Mouse (Mus musculus) cerebellum, adult 18-20 months (tissue): ENCODE data around the gene Mpped2.

Experiments used
- DNase-seq, 2 experiments: peaks; one replicate each; pipeline ENCODE4 v3.0.0; 2021

Gene Mpped2

GRCm38 (mm10) chr2:106821292-106821691 lies 128.2 kb downstream of the Mpped2 start:
- no peak for DNase-seq

- no peak for DNase-seq
These were observed 128.8 kb downstream of the Mpped2 start for GRCm38 (mm10) chr2:106821883-106822282.

- DNase-seq: no peak
These were observed 129.5 kb downstream of the Mpped2 start for GRCm38 (mm10) chr2:106822540-106822939.

- no peak for DNase-seq
These were observed 132.4 kb downstream of the Mpped2 start for GRCm38 (mm10) chr2:106825461-106825860.

GRCm38 (mm10) chr2:106826023-106826422 lies 133.0 kb downstream of the Mpped2 start:
- no peak for DNase-seq

GRCm38 (mm10) chr2:106826806-106827205 lies 133.7 kb downstream of the Mpped2 start:
- no peak for DNase-seq

GRCm38 (mm10) chr2:106828573-106829310 lies 135.7 kb downstream of the Mpped2 start:
- DNase-seq: peak in 1 of 2 experiments; percentile 32

GRCm38 (mm10) chr2:106829420-106829819 lies 136.4 kb downstream of the Mpped2 start:
- no peak for DNase-seq

- DNase-seq: no peak
These were observed 139.5 kb downstream of the Mpped2 start for GRCm38 (mm10) chr2:106832577-106832976.

- no peak for DNase-seq
These were observed 140.1 kb downstream of the Mpped2 start for GRCm38 (mm10) chr2:106833212-106833611.

- DNase-seq: no peak
These were observed 142.3 kb downstream of the Mpped2 start for GRCm38 (mm10) chr2:106835321-106835720.

- no peak for DNase-seq
These were observed 144.2 kb downstream of the Mpped2 start for GRCm38 (mm10) chr2:106837241-106837640.

GRCm38 (mm10) chr2:106844147-106844546 lies 151.1 kb downstream of the Mpped2 start:
- no peak for DNase-seq

- DNase-seq: no peak
These were observed 152.0 kb downstream of the Mpped2 start for GRCm38 (mm10) chr2:106844766-106845678.

GRCm38 (mm10) chr2:106846511-106846910 lies 153.4 kb downstream of the Mpped2 start:
- DNase-seq: no peak

- no peak for DNase-seq
These were observed 156.3 kb downstream of the Mpped2 start for GRCm38 (mm10) chr2:106849389-106849788.

GRCm38 (mm10) chr2:106851515-106851914 lies 158.4 kb downstream of the Mpped2 start:
- peak; percentile 29 to 39 for DNase-seq

- DNase-seq: no peak
These were observed 161.1 kb downstream of the Mpped2 start for GRCm38 (mm10) chr2:106854213-106854612.

- no peak for DNase-seq
These were observed 161.7 kb downstream of the Mpped2 start for GRCm38 (mm10) chr2:106854758-106855157.

- no peak for DNase-seq
These were observed 162.1 kb downstream of the Mpped2 start for GRCm38 (mm10) chr2:106855184-106855583.

GRCm38 (mm10) chr2:106855623-106856350 lies 162.7 kb downstream of the Mpped2 start:
- DNase-seq: no peak

- no peak for DNase-seq
These were observed 163.4 kb downstream of the Mpped2 start for GRCm38 (mm10) chr2:106856361-106856961.

GRCm38 (mm10) chr2:106857258-106857657 lies 164.2 kb downstream of the Mpped2 start:
- peak in 1 of 2 experiments; percentile 16 for DNase-seq
